Mouse (Mus musculus) intestine, embryonic 15.5 days (tissue): Measurements from ENCODE around the gene Pax8. TPM values are rescaled to one million over a fixed set of nuclear protein-coding genes. Genes with fewer than 3 reads are reported as not detected.

Experiments used
- ATAC-seq: fragments of 200-750 bp; cut with Nextera tagmentation; 2 replicates; pipeline ENCODE4 v1.8.0; 2017; ENCODE audit warnings: moderate TSS enrichment, moderate library complexity
- H3K27ac ChIP-seq: fragments of 300-500 bp; sonication (generic); 2 replicates; pipeline ENCODE4 v1.5.1; 2015; ENCODE audit warnings: mild to moderate bottlenecking, inconsistent platforms
- H3K27me3 ChIP-seq: fragments of 300-500 bp; sonication (generic); replicated peaks from 2 replicates; pipeline ENCODE4 v1.6.1; 2015; ENCODE audit warnings: inconsistent platforms
- H3K36me3 ChIP-seq: fragments of 300-500 bp; sonication (generic); 2 replicates; pipeline ENCODE4 v1.6.1; 2015; ENCODE audit warnings: inconsistent platforms
- H3K4me1 ChIP-seq: fragments of 300-500 bp; sonication (generic); replicated peaks from 2 replicates; pipeline ENCODE4 v1.6.1; 2015; ENCODE audit warnings: inconsistent platforms
- H3K4me2 ChIP-seq: fragments of 300-500 bp; sonication (generic); replicated peaks from 2 replicates; pipeline ENCODE4 v1.6.1; 2015; ENCODE audit warnings: mild to moderate bottlenecking, inconsistent platforms
- H3K4me3 ChIP-seq: fragments of 300-500 bp; sonication (generic); replicated peaks from 2 replicates; pipeline ENCODE4 v1.5.1; 2015; ENCODE audit warnings: inconsistent platforms
- H3K9ac ChIP-seq: fragments of 300-500 bp; sonication (generic); 2 replicates; pipeline ENCODE4 v1.6.1; 2015; ENCODE audit warnings: inconsistent platforms
- H3K9me3 ChIP-seq: fragments of 300-500 bp; sonication (generic); 2 replicates; pipeline ENCODE4 v1.6.1; 2016; ENCODE audit warnings: inconsistent platforms
- WGBS: fragments of 180-500 bp; shearing (Covaris S2); methylation state at CpG from one replicate; pipeline ENCODE4 v1.1.7; 2015; 5-methylcytosine and 5-hydroxymethylcytosine counted together
- polyA plus RNA-seq: library from polyadenylated mRNA; unstranded; fragments of >200 nt; fragmentation: Nextera tagmentation; extraction: Ambion mirVana; gene quantifications from 2 replicates; pipeline ENCODE4 v1.2.1, GENCODE M21; 2015

Pax8 gene
- polyA plus RNA-seq, 1 experiment from 2014 or later = 0.73 TPM

DNA sequence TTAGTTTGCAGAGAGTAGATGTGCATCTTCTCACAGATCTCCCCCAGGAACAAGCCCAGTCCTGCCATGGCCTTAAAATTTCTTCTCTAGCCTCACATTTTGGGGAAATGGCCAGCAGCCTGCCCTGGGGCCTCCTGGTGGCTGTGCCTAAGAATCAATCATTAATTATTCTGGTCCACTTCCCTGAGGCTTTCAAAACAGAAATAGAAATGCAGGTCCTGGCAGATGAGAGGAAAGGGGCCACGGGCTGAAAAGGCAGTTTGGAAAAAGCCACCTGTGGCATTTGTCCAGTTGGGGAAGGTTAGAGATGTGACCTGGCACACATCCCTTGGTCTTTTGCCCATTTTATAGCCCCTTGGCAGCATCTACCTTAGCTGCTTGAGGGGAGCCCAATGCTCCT lies 3.8 kb upstream of the Pax8 start:
- WGBS = 6% methylated on average over 1 of the region's 1 CpGs
- ATAC-seq = 0 out of 2 replicates have a peak, but pooled peaks have one; percentile 16
- no peaks in the 10 kb centered on the region for H3K9me3 ChIP-seq
- no peak overlapping the region for H3K4me3 ChIP-seq
- H3K27ac ChIP-seq = 0 out of 2 replicates have a peak overlapping the region, but pooled peaks have one; percentile 17
- H3K9ac ChIP-seq = no peak overlapping the region
- H3K4me2 ChIP-seq = no peak overlapping the region
- no peaks in the 10 kb centered on the region for H3K36me3 ChIP-seq
- H3K4me1 ChIP-seq = peaks cover 2% of the 10 kb centered on the region
- peaks cover 23% of the 10 kb centered on the region for H3K27me3 ChIP-seq

DNA sequence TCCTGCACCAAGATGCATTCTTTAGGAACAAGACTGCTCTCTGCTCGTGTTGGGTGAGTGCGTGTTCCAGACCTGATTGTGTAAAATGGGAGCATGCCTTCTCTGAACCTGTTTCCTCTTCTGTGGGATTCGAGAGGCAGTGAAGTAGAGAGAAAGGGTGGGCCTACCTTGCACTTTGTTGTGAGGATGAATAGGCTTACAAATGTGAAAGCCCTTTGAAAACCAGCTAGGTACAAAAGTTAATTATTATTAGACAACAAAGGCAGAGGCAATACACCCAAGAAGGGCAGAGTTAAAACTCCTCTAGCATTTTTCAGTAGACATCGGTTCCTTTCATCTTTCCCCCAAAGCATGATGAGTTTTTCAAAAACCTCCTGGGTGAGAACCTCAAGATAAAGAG lies 3.2 kb upstream of the Pax8 start:
- peak; percentile 41 for ATAC-seq
- no peak overlapping the region for H3K4me2 ChIP-seq
- peaks cover 29% of the 10 kb centered on the region for H3K27me3 ChIP-seq
- H3K36me3 ChIP-seq = no peaks in the 10 kb centered on the region
- WGBS = 50% methylated on average over 4 of the region's 4 CpGs
- 0 out of 2 replicates have a peak overlapping the region, but pooled peaks have one; percentile 22 for H3K27ac ChIP-seq
- H3K9me3 ChIP-seq = no peaks in the 10 kb centered on the region
- H3K4me3 ChIP-seq = no peak overlapping the region
- no peak overlapping the region for H3K9ac ChIP-seq
- H3K4me1 ChIP-seq = peaks cover 7% of the 10 kb centered on the region

DNA sequence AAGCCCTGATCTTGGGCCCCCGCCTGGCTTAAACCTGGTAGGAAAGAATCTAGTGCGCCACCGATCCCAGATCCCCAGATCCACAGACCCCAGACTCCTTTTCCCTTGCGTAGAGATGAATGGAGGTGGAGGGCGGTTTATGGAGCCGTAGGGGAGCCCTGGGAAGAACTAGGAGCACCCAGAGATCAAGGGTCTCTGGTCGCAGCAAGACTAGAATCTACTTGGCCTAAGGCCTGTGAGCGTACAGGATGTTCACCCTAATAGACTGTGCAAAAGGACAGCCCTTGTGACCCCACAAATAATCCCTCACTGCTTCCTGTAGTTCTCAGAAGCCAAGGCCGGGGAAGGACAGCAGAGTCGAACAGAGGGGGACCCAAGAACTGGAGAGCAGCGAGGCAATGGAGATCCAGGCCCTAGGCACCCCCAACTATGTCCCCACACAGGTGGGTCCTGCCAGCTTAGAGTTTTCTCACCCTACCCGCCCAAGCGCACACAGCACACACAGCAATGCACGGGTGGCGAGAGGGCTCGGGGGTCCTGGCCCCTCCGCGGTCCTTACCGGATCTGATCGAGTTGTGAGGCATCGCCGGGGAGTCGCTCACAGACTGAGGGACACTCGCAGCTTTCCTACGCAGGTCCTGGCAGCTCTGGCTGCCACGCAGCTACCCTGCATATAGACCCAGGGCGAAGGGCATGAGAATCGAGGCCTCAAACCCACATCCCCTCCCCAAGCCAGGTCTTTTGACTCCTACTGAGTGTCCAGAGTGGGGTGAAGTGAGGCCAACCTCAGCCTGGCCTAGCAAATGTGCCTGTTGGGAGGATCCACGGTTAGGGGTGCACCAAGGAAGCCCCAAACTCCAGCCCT lies 653 bp downstream of the Pax8 start:
- H3K9me3 ChIP-seq = no peaks in the 10 kb centered on the region
- H3K4me3 ChIP-seq = peak overlapping the region; percentile 21
- peaks cover 7% of the 10 kb centered on the region for H3K4me1 ChIP-seq
- WGBS = 51% methylated on average over 29 of the region's 29 CpGs
- no peak overlapping the region for H3K27ac ChIP-seq
- ATAC-seq = no peak
- peak overlapping the region; percentile 57 for H3K4me2 ChIP-seq
- no peaks in the 10 kb centered on the region for H3K36me3 ChIP-seq
- H3K9ac ChIP-seq = no peak overlapping the region
- H3K27me3 ChIP-seq = peaks cover 35% of the 10 kb centered on the region

DNA sequence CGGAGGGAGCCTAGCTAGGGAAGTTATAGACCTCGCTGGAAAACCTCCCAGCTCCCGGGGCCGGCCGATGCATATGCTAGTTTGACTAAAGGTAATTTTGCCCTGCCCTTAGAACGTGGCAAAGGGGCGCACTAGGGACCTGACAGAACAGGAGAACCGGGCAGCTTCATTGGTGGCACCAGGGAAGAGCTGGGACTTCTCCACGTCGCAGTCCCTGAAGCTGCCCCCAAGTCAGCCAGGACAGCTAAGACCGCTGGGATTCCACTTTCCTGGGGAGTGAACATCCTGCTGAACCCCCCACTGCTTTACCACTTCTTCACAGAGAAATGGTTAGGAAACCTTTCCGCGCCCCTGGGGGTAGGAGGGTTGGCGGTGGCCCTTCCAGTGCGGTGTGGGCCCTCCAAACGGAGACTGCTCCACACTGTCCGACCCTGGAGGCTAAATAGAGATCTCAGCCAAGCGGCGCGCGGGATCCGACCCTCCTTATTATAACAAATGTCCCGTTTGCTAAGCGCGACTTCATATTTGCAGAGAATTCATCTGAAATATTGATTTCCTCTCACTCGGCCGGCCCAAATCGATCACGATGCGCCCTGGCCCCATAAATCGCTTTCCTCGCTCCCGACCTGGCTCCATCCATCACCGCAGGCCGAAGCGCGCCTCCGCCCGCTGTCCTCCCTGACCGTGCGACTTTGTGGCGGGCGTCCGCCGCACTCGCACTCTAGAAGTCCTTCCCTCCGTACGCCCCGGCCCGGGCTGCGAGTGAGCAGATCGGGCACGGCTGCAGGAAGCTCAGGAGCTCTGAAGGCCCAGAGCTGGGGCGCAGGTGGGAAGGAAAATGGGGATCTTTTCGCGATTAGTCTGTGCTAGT lies 1.5 kb downstream of the Pax8 start:
- Histone ChIP-seq H3K27ac (no peak overlapping the region), H3K27me3 (peaks cover 35% of the 10 kb centered on the region), H3K9me3 (no peaks in the 10 kb centered on the region), H3K4me2 (peak overlapping the region; percentile 57), H3K36me3 (no peaks in the 10 kb centered on the region), H3K4me1 (peaks cover 7% of the 10 kb centered on the region), H3K9ac (no peak overlapping the region), H3K4me3 (peak overlapping the region; percentile 21)
- 3% methylated on average over 56 of the region's 56 CpGs for WGBS
- ATAC-seq = no peak

DNA sequence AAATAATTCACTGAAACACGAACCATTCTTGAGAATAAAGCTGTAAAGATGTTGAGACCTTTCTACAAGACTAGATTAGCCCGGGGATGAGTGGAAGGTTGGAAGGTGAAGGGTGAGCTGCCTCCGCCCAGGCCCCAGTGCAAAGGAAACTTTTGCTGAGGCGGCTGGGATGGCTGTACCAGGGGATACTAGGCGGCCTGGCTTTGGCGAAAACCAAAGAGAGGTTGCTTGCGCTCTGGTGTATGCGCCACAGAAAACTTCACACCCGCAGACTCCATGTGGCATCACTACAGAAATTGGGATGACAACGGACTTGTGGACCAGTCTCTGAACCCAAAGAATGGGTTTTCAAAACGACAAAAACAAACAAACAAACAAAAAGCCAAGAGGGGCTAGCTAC lies 2.7 kb downstream of the Pax8 start:
- no peak for ATAC-seq
- no peak overlapping the region for H3K4me2 ChIP-seq
- WGBS = 9% methylated on average over 11 of the region's 11 CpGs
- H3K4me3 ChIP-seq = no peak overlapping the region
- peaks cover 7% of the 10 kb centered on the region for H3K4me1 ChIP-seq
- no peak overlapping the region for H3K27ac ChIP-seq
- no peak overlapping the region for H3K9ac ChIP-seq
- no peaks in the 10 kb centered on the region for H3K9me3 ChIP-seq
- H3K36me3 ChIP-seq = no peaks in the 10 kb centered on the region
- peaks cover 35% of the 10 kb centered on the region for H3K27me3 ChIP-seq

DNA sequence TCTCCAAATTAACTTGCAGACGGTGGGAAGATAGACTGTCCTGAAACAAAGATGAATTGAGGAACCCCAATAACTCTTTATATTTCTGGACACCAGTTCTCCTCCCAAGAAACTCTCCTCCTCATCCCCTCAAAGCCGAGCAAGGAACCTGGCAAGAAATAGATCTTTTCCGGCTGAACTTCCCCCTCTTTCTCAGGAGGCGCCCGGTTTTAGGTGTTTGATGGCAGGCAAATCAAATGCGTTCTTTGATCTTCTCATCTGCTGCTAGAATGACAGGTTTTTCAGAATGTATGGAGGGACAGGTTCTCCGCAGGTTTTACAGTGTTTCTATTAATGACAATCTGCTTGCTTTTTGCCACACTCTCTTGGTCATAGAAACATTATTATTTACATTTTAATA lies 3.3 kb downstream of the Pax8 start:
- no peak for ATAC-seq
- WGBS = 8% methylated on average over 7 of the region's 7 CpGs

DNA sequence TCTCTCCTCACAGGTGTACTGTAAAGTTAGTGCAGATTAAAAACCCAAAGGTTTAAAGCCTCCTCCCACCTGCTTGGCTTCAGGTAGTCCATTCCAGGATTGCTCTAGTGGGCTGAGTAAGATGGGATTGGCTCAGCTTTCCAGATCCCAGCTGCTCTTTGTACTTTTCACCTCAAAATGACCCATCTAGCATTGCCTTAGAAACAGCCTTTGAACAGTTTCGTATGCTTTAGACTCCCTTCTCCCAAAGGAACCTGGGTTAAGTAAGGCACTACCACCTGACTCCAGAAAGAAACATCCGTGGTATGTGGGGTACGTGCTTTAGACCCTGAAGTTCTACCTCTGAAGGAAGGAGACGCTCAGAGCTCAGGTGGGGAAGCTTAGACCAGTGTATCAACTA lies 6.3 kb downstream of the Pax8 start:
- Histone ChIP-seq H3K4me1 (peaks cover 4% of the 10 kb centered on the region), H3K27ac (peak overlapping the region; percentile 60; the same call in 1 of the 2 replicates), H3K9me3 (no peaks in the 10 kb centered on the region), H3K4me3 (no peak overlapping the region), H3K9ac (no peak overlapping the region), H3K36me3 (no peaks in the 10 kb centered on the region), H3K4me2 (0 out of 2 replicates have a peak overlapping the region, but pooled peaks have one; percentile 14), H3K27me3 (peaks cover 11% of the 10 kb centered on the region)
- ATAC-seq = peak; percentile 89
- 44% methylated on average over 4 of the region's 4 CpGs for WGBS

More for the DNA sequence above, 3.3 kb downstream of the Pax8 start:
- no peak overlapping the region for H3K9ac ChIP-seq
- no peaks in the 10 kb centered on the region for H3K36me3 ChIP-seq
- H3K27ac ChIP-seq = no peak overlapping the region
- H3K4me3 ChIP-seq = no peak overlapping the region
- H3K9me3 ChIP-seq = no peaks in the 10 kb centered on the region
- H3K4me2 ChIP-seq = no peak overlapping the region
- peaks cover 7% of the 10 kb centered on the region for H3K4me1 ChIP-seq
- peaks cover 35% of the 10 kb centered on the region for H3K27me3 ChIP-seq

DNA sequence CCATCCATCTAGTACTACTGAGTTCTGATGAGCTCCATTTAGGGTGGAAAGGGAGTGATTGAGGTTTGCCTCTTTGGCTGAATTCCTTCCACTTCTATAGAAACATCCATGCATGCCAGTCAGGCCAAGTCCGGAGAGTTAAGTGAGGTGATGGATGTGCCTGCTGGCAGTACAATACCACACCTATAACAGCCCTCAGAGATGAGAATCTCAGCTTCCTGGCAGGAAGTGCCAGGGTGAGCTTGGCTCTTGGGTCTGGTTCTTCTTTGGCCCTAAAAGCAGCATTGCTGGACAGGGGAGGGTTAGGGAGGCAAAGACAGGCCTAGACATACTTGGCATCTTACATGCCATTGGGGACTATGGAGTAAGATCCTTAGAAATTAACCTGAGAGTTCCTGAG lies 7.0 kb downstream of the Pax8 start:
- Histone ChIP-seq H3K4me1 (no peaks in the 10 kb centered on the region), H3K36me3 (no peaks in the 10 kb centered on the region), H3K4me3 (no peak overlapping the region), H3K27ac (no peak overlapping the region), H3K9ac (no peak overlapping the region), H3K9me3 (no peaks in the 10 kb centered on the region), H3K4me2 (no peak overlapping the region), H3K27me3 (peaks cover 5% of the 10 kb centered on the region; the same call in 1 of the 2 replicates)
- WGBS = 64% methylated on average over 1 of the region's 1 CpGs
- no peak for ATAC-seq

DNA sequence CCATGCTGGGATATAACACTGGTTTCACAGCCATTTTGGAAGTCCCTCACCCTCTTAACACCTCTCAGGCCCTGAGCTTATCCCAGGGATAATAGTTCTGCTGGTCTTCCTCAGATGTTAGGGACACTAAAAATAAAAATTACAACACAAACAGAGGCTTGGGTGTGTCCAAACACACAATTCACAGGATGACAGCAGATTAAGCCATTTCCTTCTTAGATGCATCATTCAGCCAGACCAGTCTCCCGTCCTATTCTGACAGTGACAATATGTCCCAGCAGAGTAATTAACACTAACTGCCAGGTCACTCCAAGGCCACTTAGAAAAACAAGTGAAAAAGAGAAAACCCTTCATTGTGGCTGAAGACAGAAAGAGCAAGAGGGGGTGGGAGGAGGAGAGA lies 8.2 kb downstream of the Pax8 start:
- Histone ChIP-seq H3K4me2 (no peak overlapping the region), H3K9ac (no peak overlapping the region), H3K4me3 (no peak overlapping the region), H3K27ac (no peak overlapping the region), H3K4me1 (no peaks in the 10 kb centered on the region; the same call in 1 of the 2 replicates), H3K9me3 (no peaks in the 10 kb centered on the region), H3K27me3 (no peaks in the 10 kb centered on the region), H3K36me3 (no peaks in the 10 kb centered on the region)
- 13% methylated on average over 1 of the region's 1 CpGs for WGBS
- ATAC-seq = no peak

DNA sequence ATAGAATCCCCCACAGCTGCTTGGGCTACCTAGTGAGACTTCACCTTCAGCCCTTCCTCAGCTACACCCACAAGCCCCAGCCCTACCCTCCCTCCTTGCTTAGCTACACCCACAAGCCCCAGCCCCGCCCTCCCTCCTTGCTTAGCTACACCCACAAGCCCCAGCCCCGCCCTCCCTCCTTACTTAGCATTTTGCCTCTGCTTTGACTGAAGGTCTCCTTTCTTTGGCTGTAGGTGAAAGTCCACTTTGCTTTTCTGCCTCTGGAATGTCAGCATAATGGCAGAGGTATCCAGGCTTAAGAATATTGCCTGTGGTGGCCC lies 14.6 kb downstream of the Pax8 start:
- Histone ChIP-seq H3K9me3 (no peaks in the 10 kb centered on the region), H3K27me3 (no peaks in the 10 kb centered on the region), H3K4me3 (no peak overlapping the region), H3K27ac (0 out of 2 replicates have a peak overlapping the region, but pooled peaks have one; percentile 41), H3K4me1 (peaks cover 7% of the 10 kb centered on the region; the same call in 1 of the 2 replicates), H3K4me2 (peak overlapping the region; percentile 49), H3K36me3 (no peaks in the 10 kb centered on the region), H3K9ac (no peak overlapping the region)
- peak; percentile 90 for ATAC-seq
- WGBS = 18% methylated on average over 2 of the region's 2 CpGs

DNA sequence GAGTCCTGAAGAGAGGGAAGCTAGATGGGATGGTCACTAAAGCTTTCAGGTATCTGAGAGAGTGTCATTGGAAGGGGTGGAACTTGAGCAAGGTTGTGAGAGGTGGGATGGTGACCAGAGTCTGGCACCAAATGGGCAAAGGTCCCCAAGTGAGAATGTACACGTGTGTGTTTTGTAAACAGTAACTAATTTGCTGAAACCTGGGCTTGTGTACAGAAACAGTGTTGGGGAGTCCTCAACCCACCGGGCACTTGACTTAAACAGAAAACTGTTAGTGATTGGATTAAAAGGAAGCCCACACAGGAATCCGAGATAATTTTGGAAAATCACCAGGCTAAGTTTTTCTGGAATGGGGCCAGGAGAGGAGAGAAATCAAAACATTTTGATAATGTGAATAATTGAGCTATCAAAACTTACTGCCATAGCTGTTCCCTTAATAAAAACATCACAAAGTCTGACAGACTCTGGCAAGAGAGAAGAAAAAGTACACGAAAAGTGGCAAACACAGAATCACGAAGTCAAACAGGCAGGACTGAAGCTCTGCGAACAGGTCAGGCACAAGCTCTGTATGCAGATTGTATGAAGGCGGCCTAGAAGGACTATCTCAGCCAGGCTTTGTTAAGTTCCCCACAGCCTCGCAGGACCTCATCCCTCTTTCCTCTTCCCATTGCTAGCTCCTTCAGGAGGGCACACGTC lies 15.1 kb downstream of the Pax8 start:
- Histone ChIP-seq H3K4me3 (no peak overlapping the region), H3K4me1 (peaks cover 7% of the 10 kb centered on the region; the same call in 1 of the 2 replicates), H3K27me3 (no peaks in the 10 kb centered on the region), H3K9ac (no peak overlapping the region), H3K4me2 (peak overlapping the region; percentile 49), H3K36me3 (no peaks in the 10 kb centered on the region), H3K9me3 (no peaks in the 10 kb centered on the region), H3K27ac (peak overlapping the region; percentile 41; the same call in 1 of the 2 replicates)
- whole genome bisulfite sequencing = 12% methylated on average over 9 of the region's 9 CpGs
- ATAC-seq = no peak

DNA sequence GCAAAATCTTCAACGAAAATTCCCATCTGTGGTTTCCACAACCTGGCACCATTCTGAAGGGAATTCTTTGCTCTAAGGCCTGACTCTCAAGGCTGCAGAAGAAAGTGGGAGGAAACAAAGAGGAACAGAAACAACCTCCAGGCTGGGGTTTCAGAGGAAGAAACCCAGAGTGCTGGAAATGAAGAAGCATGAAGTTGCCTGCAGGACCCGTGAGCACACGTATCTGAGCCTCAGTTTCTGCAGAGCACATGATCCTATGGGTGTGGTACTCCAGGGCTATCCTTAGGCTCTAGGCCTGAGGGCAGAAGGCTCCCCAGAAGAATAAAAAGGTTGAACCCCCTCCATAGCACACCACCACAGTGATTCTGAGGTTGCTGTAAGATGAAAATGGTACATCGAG lies 18.6 kb downstream of the Pax8 start:
- Histone ChIP-seq H3K4me3 (no peak overlapping the region), H3K27ac (no peak overlapping the region), H3K9me3 (no peaks in the 10 kb centered on the region), H3K27me3 (no peaks in the 10 kb centered on the region), H3K4me1 (0 out of 2 replicates have a peak, but pooled peaks cover 7% of the 10 kb centered on the region), H3K36me3 (no peaks in the 10 kb centered on the region), H3K4me2 (no peak overlapping the region), H3K9ac (no peak overlapping the region)
- WGBS = 87% methylated on average over 4 of the region's 4 CpGs
- no peak for ATAC-seq
